Mouse (Mus musculus) embryonic facial prominence, embryonic 11.5 days (tissue): ENCODE data around the gene Ldb1. TPM values are rescaled to one million over a fixed set of nuclear protein-coding genes. Genes with fewer than 3 reads are reported as not detected.

Experiments
- ATAC-seq: fragments of 200-750 bp; cut with Nextera tagmentation; replicated peaks from 2 replicates; pipeline ENCODE4 v1.8.0; 2017; ENCODE audit warnings: low read depth; ENCODE audit not compliant: insufficient number of reproducible peaks, low FRiP score, low TSS enrichment
- DNase-seq: peaks from one replicate; pipeline ENCODE4 v3.0.0-alpha.2; 2015; ENCODE audit warnings: low spot score
- H3K27ac ChIP-seq: fragments of 300-500 bp; sonication (generic); replicated peaks from 2 replicates; pipeline ENCODE4 v1.5.1; 2014; ENCODE audit warnings: mild to moderate bottlenecking, low read depth, low read length, control low read depth
- H3K27me3 ChIP-seq: fragments of 300-500 bp; sonication (generic); 2 replicates; pipeline ENCODE4 v1.6.1; 2014; ENCODE audit warnings: mild to moderate bottlenecking, low read length, moderate library complexity, mixed read lengths; ENCODE audit not compliant: control insufficient read depth, insufficient read depth
- H3K36me3 ChIP-seq: fragments of 300-500 bp; sonication (generic); replicated peaks from 2 replicates; pipeline ENCODE4 v1.6.1; 2014; ENCODE audit warnings: low read depth, mild to moderate bottlenecking, low read length, moderate library complexity, mixed read lengths; ENCODE audit not compliant: control insufficient read depth, insufficient read depth
- H3K4me1 ChIP-seq: fragments of 300-500 bp; sonication (generic); 2 replicates; pipeline ENCODE4 v1.6.1; 2014; ENCODE audit warnings: low read length, mixed read lengths; ENCODE audit not compliant: control insufficient read depth, insufficient read depth
- H3K4me2 ChIP-seq: fragments of 300-500 bp; sonication (generic); 2 replicates; pipeline ENCODE4 v1.6.1; 2014; ENCODE audit warnings: low read depth, mild to moderate bottlenecking, control low read depth, low read length, moderate library complexity
- H3K4me3 ChIP-seq: fragments of 300-500 bp; sonication (generic); 2 replicates; pipeline ENCODE4 v1.5.1; 2014; ENCODE audit warnings: low read depth, low read length, control low read depth
- H3K9ac ChIP-seq: fragments of 300-500 bp; sonication (generic); replicated peaks from 2 replicates; pipeline ENCODE4 v1.6.1; 2014; ENCODE audit warnings: mild to moderate bottlenecking, control low read depth, low read length
- H3K9me3 ChIP-seq: fragments of 300-500 bp; sonication (generic); replicated peaks from 2 replicates; pipeline ENCODE4 v1.6.1; 2016; ENCODE audit warnings: mild to moderate bottlenecking, low read length, inconsistent platforms, mixed read lengths; ENCODE audit not compliant: control insufficient read depth
- WGBS: fragments of 180-500 bp; shearing (Covaris S2); extraction: QIAGEN DNeasy Blood & Tissue Kit; methylation state at CpG from one replicate; pipeline ENCODE4 v1.1.7; 2014; 5-methylcytosine and 5-hydroxymethylcytosine counted together
- polyA plus RNA-seq: library from polyadenylated mRNA; unstranded; fragments of >200 nt; fragmentation: Nextera tagmentation; extraction: Ambion mirVana; gene quantifications from 2 replicates; pipeline ENCODE4 v1.2.1, GENCODE M21; 2014

Ldb1 gene
- polyA plus RNA-seq, 1 experiment from 2014 or later = 80.7 TPM

DNA sequence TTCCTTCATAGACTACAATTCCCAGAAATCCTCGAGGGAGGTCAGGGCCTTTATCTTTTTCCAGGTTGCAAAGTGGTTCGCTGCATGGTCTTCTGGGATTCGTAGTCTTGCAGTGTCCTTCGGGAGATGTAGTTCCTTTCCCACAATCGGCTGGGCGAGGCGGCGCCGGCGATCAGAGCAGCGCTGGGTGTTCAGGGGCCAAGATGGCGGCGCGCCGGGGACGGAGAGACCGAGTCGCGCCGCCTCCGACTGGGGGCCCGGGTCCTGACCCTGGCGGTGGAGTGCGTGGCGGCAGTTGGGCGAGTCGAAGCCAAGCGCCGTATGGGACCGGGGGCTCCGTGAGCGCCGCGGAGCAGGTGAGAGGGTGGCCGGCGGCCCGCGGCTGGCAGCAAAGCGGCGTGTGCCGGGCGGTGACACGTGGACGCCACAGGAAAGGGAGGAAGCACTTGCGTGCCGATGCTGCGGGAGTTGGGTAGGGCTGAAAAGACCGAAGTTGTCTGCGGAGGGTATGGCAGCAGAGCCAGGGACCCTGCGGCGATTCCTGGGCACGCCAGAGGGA is 11.5 kb upstream of the Ldb1 start:
- Histone ChIP-seq H3K4me3 (peak overlapping the region; percentile 93), H3K4me1 (0 out of 2 replicates have a peak, but pooled peaks cover 5% of the 10 kb centered on the region), H3K36me3 (no peaks in the 10 kb centered on the region), H3K9ac (peak overlapping the region; percentile 86), H3K9me3 (no peaks in the 10 kb centered on the region), H3K27me3 (no peaks in the 10 kb centered on the region), H3K4me2 (peak overlapping the region; percentile 75), H3K27ac (peak overlapping the region; percentile 92)
- peak; percentile 97 for DNase-seq
- ATAC-seq = peak; percentile 94
- under 1% methylated on average over 52 of the region's 52 CpGs for WGBS

GRCm38 (mm10) chr19:46055752-46056387 is 10.9 kb upstream of the Ldb1 start:
- Histone ChIP-seq H3K36me3 (no peaks in the 10 kb centered on the region), H3K27ac (no peak overlapping the region), H3K9ac (no peak overlapping the region), H3K27me3 (no peaks in the 10 kb centered on the region), H3K4me2 (0 out of 2 replicates have a peak overlapping the region, but pooled peaks have one; percentile 13), H3K9me3 (no peaks in the 10 kb centered on the region), H3K4me3 (peak overlapping the region; percentile 93), H3K4me1 (0 out of 2 replicates have a peak, but pooled peaks cover 5% of the 10 kb centered on the region)
- ATAC-seq (peak; percentile 70), DNase-seq (no peak)
- WGBS = 4% methylated on average over 11 of the region's 11 CpGs

GRCm38 (mm10) chr19:46050462-46050861 is 5.4 kb upstream of the Ldb1 start:
- Histone ChIP-seq H3K27ac (no peak overlapping the region), H3K27me3 (no peaks in the 10 kb centered on the region), H3K9me3 (no peaks in the 10 kb centered on the region), H3K9ac (no peak overlapping the region), H3K4me1 (no peaks in the 10 kb centered on the region), H3K4me2 (no peak overlapping the region), H3K36me3 (no peaks in the 10 kb centered on the region), H3K4me3 (no peak overlapping the region)
- ATAC-seq (no peak), DNase-seq (no peak)
- WGBS = 85% methylated on average over 2 of the region's 2 CpGs

- Histone ChIP-seq H3K36me3 (no peaks in the 10 kb centered on the region), H3K4me3 (no peak overlapping the region), H3K27ac (no peak overlapping the region), H3K9me3 (no peaks in the 10 kb centered on the region), H3K4me1 (no peaks in the 10 kb centered on the region; the same call in 1 of the 2 replicates), H3K27me3 (no peaks in the 10 kb centered on the region), H3K9ac (no peak overlapping the region), H3K4me2 (no peak overlapping the region)
- DNase-seq (no peak), ATAC-seq (no peak)
- WGBS = 64% methylated on average over 4 of the region's 4 CpGs
Measured at GRCm38 (mm10) chr19:46049129-46049528, 4.1 kb upstream of the Ldb1 start.

DNA sequence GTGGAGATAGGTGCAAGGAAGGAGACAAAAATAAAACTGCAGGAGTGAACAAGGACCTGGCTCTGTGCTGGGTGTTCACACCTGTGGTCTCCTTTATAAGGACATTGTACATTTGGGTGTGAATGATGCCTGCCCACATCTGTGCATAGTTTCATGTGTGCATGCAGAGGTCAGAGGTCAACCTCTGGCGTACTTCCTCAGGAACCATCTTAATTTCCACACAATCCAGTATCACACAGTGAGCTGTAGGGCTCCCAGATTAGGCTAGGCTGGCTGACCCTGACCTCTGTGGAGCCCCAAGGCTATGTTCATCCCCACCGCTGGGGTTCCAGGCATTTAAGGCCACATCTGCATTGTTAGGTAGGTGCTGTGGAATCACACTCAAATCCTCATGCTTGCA is 2.4 kb upstream of the Ldb1 start:
- H3K36me3 ChIP-seq = no peaks in the 10 kb centered on the region
- no peak overlapping the region for H3K9ac ChIP-seq
- ATAC-seq (no peak), DNase-seq (no peak)
- no peaks in the 10 kb centered on the region for H3K27me3 ChIP-seq
- H3K4me2 ChIP-seq = no peak overlapping the region
- H3K4me3 ChIP-seq = no peak overlapping the region
- 36% methylated on average over 2 of the region's 2 CpGs for WGBS
- no peaks in the 10 kb centered on the region for H3K9me3 ChIP-seq
- H3K4me1 ChIP-seq = peaks cover 6% of the 10 kb centered on the region; the same call in 1 of the 2 replicates
- H3K27ac ChIP-seq = no peak overlapping the region

GRCm38 (mm10) chr19:46046621-46047025 is 1.6 kb upstream of the Ldb1 start:
- H3K4me3 ChIP-seq = no peak overlapping the region
- WGBS = 5% methylated on average over 10 of the region's 10 CpGs
- ATAC-seq = no peak
- H3K36me3 ChIP-seq = no peaks in the 10 kb centered on the region
- no peak overlapping the region for H3K27ac ChIP-seq
- peak; percentile 48 for DNase-seq
- peaks cover 6% of the 10 kb centered on the region; the same call in 1 of the 2 replicates for H3K4me1 ChIP-seq
- no peaks in the 10 kb centered on the region for H3K9me3 ChIP-seq
- H3K4me2 ChIP-seq = peak overlapping the region; percentile 81; the same call in 1 of the 2 replicates
- no peak overlapping the region for H3K9ac ChIP-seq
- H3K27me3 ChIP-seq = no peaks in the 10 kb centered on the region

DNA sequence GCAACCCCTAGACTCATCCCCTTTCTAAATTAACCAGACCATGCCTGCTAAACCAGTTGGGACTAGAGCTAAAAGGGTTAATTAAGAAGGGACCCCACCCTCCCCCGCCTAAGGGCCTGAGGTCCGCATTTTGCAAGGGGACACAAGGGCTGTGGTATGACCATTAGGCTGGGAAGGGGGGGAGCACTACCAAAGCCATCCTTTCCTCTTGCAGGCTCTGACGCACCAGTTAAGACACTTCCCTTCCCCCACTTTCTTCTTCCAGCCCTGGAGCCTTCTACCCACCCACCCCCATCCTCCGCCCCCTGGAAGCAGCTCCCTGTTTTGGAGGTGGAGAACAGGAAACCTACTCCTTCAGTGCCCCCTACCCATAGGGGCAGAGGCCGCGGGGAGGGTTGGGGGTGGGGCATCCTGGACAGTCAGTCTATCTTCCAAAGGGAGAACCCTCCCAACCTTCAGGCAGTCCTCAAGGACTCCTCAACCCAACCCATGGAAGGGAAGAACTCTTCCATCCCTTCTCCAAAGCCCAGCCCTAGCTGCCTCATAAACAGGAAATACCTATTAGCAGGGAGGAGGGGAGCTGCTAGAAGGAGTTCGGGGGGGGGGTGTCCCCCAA is 790 bp upstream of the Ldb1 start:
- H3K9me3 ChIP-seq = no peaks in the 10 kb centered on the region
- peak overlapping the region; percentile 94 for H3K9ac ChIP-seq
- peak overlapping the region; percentile 95 for H3K27ac ChIP-seq
- DNase-seq (peak; percentile 76), ATAC-seq (peak; percentile 10)
- peaks cover 6% of the 10 kb centered on the region; the same call in 1 of the 2 replicates for H3K4me1 ChIP-seq
- H3K4me2 ChIP-seq = peak overlapping the region; percentile 81
- WGBS = 2% methylated on average over 7 of the region's 7 CpGs
- no peaks in the 10 kb centered on the region for H3K36me3 ChIP-seq
- H3K27me3 ChIP-seq = no peaks in the 10 kb centered on the region
- H3K4me3 ChIP-seq = peak overlapping the region; percentile 95
